Mouse (Mus musculus) T-helper 17 cell (primary cell): ENCODE data around the gene Mak.
"Not testable (repeated sequence)": the region's sequence is repeated elsewhere in the genome, so short reads cannot be mapped to it uniquely, and the experiment has no call there.

Experiments used
- in situ Hi-C, 2 experiments: fragments of 300-600 bp; cut with MboI, MseI; formaldehyde crosslinking; loops; 1 replicate in 1 of 2; 2 replicates in 1 of 2; pipeline ENCODE4 v1.15.1; 2025; ENCODE audit warnings: high pct_unique_total_duplicates in 2 of 2

The Mak gene

DNA sequence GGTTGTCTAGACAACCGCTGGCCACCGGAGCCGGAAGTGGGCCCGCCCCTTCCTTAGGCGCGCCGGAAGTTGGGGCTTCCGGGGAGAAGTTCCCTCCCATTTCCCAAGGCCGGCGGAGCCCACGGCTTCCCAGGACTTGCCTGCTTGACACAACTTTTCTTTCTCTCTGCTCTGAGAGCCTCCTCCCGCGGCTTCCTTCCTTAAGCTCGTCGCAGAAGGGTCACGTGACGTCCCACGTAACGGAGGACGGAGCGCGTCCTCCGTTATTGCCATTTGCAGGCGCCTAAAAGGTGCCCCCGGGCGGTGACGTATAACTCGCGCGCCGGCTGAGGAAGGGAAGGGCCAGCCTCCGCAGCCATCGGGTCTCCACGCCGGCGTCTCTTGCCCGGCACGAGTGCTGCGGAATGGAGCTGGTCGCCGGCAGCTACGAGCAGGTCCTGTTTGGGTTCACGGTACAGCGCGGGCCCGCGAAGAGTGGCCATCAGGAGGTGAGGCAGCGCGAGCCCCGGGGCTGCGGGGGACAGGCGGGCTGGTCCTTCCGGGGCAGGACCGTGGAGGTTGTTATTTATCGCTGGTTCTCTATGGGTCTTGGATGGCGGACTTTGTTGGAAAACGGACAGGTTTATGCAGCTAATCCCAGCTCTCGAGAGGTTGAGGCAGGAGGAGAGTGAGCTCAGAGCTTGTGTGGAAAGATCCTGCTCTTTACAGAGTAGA, 78.4 kb downstream of the Mak start, which contains the start of gene Pak1ip1:
Pak1ip1 (plus strand) TSS at position 98 of the 714 bp plus-strand sequence.
- in situ Hi-C loops: loop anchor here (10.0 to 25.0 kb wide), 2 partner anchors 244 to 1061 kb away; partner anchors contain the start of genes Hivep1 (in 1 of the 2) and Smim13 (in 1 of the 2)

- in situ Hi-C loops: loop anchor here (10.0 to 25.0 kb wide), 2 partner anchors 244 to 1062 kb away; partner anchors contain the start of genes Hivep1 (in 1 of the 2) and Smim13 (in 1 of the 2)
Measured at GRCm38 (mm10) chr13:41000140-41000925, 79.2 kb downstream of the Mak start.

DNA sequence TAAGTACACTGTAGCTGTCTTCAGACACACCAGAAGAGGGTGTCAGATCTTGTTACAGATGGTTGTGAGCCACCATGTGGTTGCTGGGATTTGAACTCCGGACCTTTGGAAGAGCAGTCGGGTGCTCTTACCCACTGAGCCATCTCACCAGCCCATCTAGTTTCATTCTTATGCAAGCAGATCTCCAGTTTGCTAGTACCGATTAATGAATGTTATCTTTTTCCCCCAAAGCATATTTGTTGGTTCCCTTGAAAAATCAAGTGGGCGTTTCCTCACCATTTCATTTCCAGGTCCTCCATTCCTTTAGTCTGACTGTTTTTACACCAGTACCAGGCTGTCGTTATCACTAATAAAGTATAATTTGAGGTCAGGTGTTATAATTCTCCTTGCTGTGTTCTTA, 81.0 kb downstream of the Mak start:
- in situ Hi-C loops: not testable (repeated sequence)

GRCm38 (mm10) chr13:40994487-40995263, 84.8 kb downstream of the Mak start:
- in situ Hi-C loops: no loop called here

DNA sequence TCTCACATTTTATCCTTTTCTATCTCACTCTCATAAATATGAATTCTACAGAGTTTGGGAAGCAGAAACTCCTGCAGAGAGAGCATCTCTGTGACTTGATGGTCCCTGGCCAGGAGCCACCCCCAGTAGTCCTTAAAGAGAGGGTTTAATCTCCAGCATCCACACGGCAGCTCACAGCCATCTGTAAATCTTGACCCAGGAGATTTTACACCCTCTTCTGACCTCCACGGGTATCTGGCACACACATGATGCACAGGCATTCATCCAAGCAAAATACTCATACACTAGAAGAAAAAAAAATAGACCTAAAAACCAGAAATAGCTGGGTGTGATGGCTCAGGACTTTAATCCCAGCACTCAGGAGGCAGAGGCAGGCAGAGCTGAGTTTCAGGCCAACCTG, 91.1 kb downstream of the Mak start:
- in situ Hi-C loops: no loop called here

GRCm38 (mm10) chr13:40987608-40988303, 91.8 kb downstream of the Mak start:
- in situ Hi-C loops: not testable (repeated sequence)

- in situ Hi-C loops: no loop called here
Measured at GRCm38 (mm10) chr13:40986081-40986480, 93.4 kb downstream of the Mak start.

- in situ Hi-C loops: no loop called here
Measured at GRCm38 (mm10) chr13:40982759-40983158, 96.7 kb downstream of the Mak start.

DNA sequence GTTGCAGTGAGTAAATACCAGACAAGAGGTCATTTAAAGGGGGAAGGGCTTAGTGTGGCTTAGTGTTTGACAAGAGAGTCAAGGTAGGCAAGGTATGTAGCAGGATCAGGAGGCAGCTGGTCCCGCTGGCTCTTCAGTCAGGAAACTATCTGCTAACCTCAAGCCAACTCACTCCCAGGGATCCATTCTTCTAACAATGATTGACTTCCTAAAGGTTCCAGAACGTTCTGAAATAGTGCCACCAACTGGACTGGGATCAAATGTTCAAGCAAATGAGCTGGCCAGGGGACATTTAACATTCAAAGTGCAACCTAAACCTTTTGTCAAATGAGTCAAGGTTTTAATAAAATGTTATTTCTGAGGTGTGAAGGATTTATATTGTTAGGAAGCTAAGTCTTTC, 100.2 kb downstream of the Mak start:
- in situ Hi-C loops: loop anchor here in 1 of 2 experiments (5.0 kb wide), 1 partner anchor 137 kb away; no protein-coding TSS in a partner anchor

GRCm38 (mm10) chr13:40978652-40979051, 100.9 kb downstream of the Mak start:
- in situ Hi-C loops: loop anchor here in 1 of 2 experiments (5.0 kb wide), 1 partner anchor 136 kb away; no protein-coding TSS in a partner anchor

- in situ Hi-C loops: loop anchor here in 1 of 2 experiments (5.0 kb wide), 1 partner anchor 135 kb away; no protein-coding TSS in a partner anchor
Measured at GRCm38 (mm10) chr13:40977609-40978008, 101.9 kb downstream of the Mak start.
